Mouse (Mus musculus) lung, postnatal 0 days (tissue): ENCODE results near the gene Zkscan17. TPM values are rescaled to one million over a fixed set of nuclear protein-coding genes. Genes with fewer than 3 reads are reported as not detected.

Source experiments
- ATAC-seq: fragments of 200-750 bp; cut with Nextera tagmentation; 2 replicates; pipeline ENCODE4 v1.8.0; 2017; ENCODE audit warnings: moderate library complexity
- DNase-seq: peaks from one replicate; pipeline ENCODE4 v3.0.0-alpha.2; 2016; ENCODE audit warnings: low spot score
- H3K27ac ChIP-seq: fragments of 300-500 bp; sonication (generic); 2 replicates; pipeline ENCODE4 v1.5.1; 2014; ENCODE audit warnings: antibody characterized with exemption, mild to moderate bottlenecking, low read length, mixed read lengths
- H3K27me3 ChIP-seq: fragments of 300-500 bp; sonication (generic); replicated peaks from 2 replicates; pipeline ENCODE4 v1.6.1; 2014; ENCODE audit warnings: low read length, mixed read lengths; ENCODE audit not compliant: insufficient read depth
- H3K36me3 ChIP-seq: fragments of 300-500 bp; sonication (generic); 2 replicates; pipeline ENCODE4 v1.6.1; 2014; ENCODE audit warnings: low read length, mixed read lengths; ENCODE audit not compliant: insufficient read depth
- H3K4me1 ChIP-seq: fragments of 300-500 bp; sonication (generic); 2 replicates; pipeline ENCODE4 v1.6.1; 2014; ENCODE audit warnings: antibody characterized with exemption, low read depth, low read length, mixed read lengths; ENCODE audit not compliant: insufficient read depth
- H3K4me2 ChIP-seq: fragments of 300-500 bp; sonication (generic); replicated peaks from 2 replicates; pipeline ENCODE4 v1.6.1; 2014; ENCODE audit warnings: low read depth, mild to moderate bottlenecking, low read length, moderate library complexity, mixed read lengths
- H3K4me3 ChIP-seq: fragments of 300-500 bp; sonication (generic); 2 replicates; pipeline ENCODE4 v1.5.1; 2014; ENCODE audit warnings: low read depth, low read length
- H3K9ac ChIP-seq: fragments of 300-500 bp; sonication (generic); replicated peaks from 2 replicates; pipeline ENCODE4 v1.6.1; 2014; ENCODE audit warnings: low read depth, mild to moderate bottlenecking
- H3K9me3 ChIP-seq: fragments of 300-500 bp; sonication (generic); 2 replicates; pipeline ENCODE4 v1.6.1; 2016; ENCODE audit warnings: low read length, mixed read lengths
- CTCF ChIP-seq: IDR thresholded peaks from 2 replicates; pipeline ENCODE4 v1.5.1; 2016; ENCODE audit warnings: antibody characterized with exemption, mild to moderate bottlenecking
- EP300 ChIP-seq: IDR thresholded peaks from 2 replicates; pipeline ENCODE4 v1.6.1; 2016; ENCODE audit warnings: antibody characterized with exemption, mild to moderate bottlenecking, control low read depth
- WGBS: fragments of 180-500 bp; shearing (Covaris S2); extraction: QIAGEN DNeasy Blood & Tissue Kit; methylation state at CpG from one replicate; pipeline ENCODE4 v1.1.7; 2014; 5-methylcytosine and 5-hydroxymethylcytosine counted together
- polyA plus RNA-seq: library from polyadenylated mRNA; unstranded; fragments of >200 nt; fragmentation: Nextera tagmentation; extraction: Ambion mirVana; gene quantifications from 2 replicates; pipeline ENCODE4 v1.2.1, GENCODE M21; 2015

Zkscan17 gene
- polyA plus RNA-seq, 1 experiment from 2014 or later, result 13.3 TPM

DNA sequence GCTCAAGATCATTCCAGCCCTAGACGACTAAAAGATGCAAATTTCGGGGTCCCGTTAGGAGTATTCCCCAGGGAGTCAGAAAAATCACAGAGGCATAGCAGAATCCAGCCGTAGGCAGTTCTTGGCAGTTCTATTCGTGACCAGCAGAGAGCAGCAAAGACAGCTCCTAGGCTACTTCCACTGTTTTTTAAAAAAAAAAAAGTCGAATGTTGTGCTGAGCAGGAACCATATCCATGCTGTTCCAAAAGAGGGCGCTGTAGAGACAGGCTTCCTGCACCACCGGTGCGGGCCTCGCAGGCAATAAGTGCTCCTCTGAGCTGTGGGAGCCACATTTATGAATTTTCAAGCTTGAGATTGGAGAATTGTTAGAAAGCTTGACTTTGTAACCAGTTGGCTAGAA lies 1.3 kb downstream of the Zkscan17 start:
- Histone ChIP-seq H3K4me3 (no peak overlapping the region), H3K9me3 (no peaks in the 10 kb centered on the region), H3K27ac (no peak overlapping the region), H3K36me3 (no peaks in the 10 kb centered on the region), H3K9ac (no peak overlapping the region), H3K4me2 (no peak overlapping the region), H3K4me1 (no peaks in the 10 kb centered on the region), H3K27me3 (no peaks in the 10 kb centered on the region)
- DNase-seq (peak; percentile 94), ATAC-seq (peak; percentile 74)
- WGBS, result 3% methylated on average over 10 of the region's 10 CpGs
- TF ChIP-seq CTCF, result peak; percentile 94
- peak; percentile 55 for TF ChIP-seq EP300

DNA sequence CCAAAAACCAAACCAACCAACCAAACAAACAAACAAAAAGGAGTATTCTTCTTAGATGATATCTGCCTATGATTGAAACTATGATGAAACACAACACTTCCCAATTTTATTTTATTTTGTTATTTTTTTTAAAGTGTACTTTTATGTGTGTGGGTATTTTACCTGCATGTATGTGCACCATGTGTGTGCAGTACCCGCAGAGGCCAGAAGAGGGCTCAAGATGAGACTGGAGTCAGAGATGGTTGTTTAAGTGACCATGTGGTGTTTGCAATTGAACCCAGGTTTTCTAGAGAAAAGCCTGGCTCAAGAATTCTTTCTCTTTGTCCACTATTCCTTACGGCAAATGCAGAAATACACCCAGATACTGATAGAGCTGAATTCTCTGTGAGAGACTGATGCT lies 2.4 kb downstream of the Zkscan17 start:
- TF ChIP-seq CTCF, result peak; percentile 15; the same call in 1 of the 2 replicates
- TF ChIP-seq EP300, result no peak
- DNase-seq (no peak), ATAC-seq (no peak)
- Histone ChIP-seq H3K27me3 (no peaks in the 10 kb centered on the region), H3K4me3 (no peak overlapping the region), H3K4me2 (no peak overlapping the region), H3K36me3 (no peaks in the 10 kb centered on the region), H3K4me1 (no peaks in the 10 kb centered on the region), H3K27ac (no peak overlapping the region), H3K9me3 (no peaks in the 10 kb centered on the region), H3K9ac (no peak overlapping the region)
- 100% methylated on average over 2 of the region's 2 CpGs for WGBS

DNA sequence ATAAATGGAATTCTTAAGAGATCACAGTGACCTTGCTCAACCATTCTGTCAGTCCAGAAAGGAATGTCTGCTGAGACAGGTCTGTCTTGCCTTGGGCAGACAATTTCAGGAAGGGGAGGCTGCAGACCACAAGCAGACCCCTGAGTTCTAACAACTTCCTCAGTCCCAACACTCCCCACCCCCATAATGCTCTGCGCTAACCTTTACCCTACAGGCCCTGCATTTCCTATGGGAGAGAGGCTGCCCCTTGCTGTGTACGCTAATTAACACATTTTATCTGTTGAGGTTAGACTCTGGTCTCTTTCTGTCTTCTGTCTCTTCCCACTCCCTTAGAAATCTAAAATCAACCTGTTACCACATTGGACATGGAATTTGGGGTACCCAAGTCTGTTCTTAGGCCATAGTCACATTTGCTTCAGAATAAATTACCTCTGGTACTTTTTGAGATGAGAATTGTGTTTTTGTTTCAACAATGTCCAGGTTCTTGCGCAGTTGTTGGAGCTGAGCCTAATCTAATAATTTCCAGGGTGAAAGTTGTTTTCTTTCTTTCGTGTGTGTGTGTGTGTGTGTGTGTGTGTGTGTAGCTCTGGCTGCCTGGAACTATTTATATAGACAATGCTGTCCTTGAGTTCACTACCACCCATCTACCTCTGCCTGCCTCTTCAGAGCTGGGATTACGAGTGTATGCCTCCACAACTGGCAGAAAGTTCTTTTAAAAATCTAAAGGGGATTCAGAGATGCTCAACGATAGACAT lies 6.6 kb downstream of the Zkscan17 start:
- Histone ChIP-seq H3K27me3 (no peaks in the 10 kb centered on the region), H3K4me1 (no peaks in the 10 kb centered on the region), H3K36me3 (no peaks in the 10 kb centered on the region), H3K9me3 (no peaks in the 10 kb centered on the region), H3K9ac (no peak overlapping the region), H3K4me2 (no peak overlapping the region), H3K4me3 (no peak overlapping the region), H3K27ac (no peak overlapping the region)
- 61% methylated on average over 6 of the region's 6 CpGs for WGBS
- ATAC-seq, result no peak
- TF ChIP-seq EP300 (no peak), CTCF (no peak)
- no peak for DNase-seq

DNA sequence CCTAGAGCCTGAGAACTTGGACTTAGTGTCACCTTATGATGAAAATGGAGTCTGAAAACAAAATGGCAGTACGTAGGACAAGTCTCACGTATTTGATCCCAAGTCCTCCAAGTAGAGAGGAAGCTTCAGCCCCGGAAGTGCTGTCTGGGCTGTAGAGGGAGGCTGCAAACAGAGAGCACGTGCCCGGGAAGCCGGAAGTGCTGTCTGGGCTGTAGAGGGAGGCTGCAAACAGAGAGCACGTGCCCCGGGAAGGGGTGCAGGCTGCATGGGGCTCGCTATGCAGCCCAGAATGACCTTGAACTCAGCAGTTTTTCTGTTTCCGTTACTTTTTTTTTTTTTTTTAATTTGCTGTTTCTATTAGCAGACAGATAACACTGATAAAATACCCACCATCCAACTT lies 8.3 kb downstream of the Zkscan17 start:
- Histone ChIP-seq H3K4me1 (no peaks in the 10 kb centered on the region), H3K4me2 (no peak overlapping the region), H3K9me3 (no peaks in the 10 kb centered on the region), H3K27me3 (no peaks in the 10 kb centered on the region), H3K9ac (no peak overlapping the region), H3K36me3 (no peaks in the 10 kb centered on the region), H3K27ac (no peak overlapping the region), H3K4me3 (no peak overlapping the region)
- TF ChIP-seq EP300, result no peak
- TF ChIP-seq CTCF, result no peak
- DNase-seq (peak; percentile 42), ATAC-seq (peak; percentile 67)
- 22% methylated on average over 10 of the region's 10 CpGs for WGBS

DNA sequence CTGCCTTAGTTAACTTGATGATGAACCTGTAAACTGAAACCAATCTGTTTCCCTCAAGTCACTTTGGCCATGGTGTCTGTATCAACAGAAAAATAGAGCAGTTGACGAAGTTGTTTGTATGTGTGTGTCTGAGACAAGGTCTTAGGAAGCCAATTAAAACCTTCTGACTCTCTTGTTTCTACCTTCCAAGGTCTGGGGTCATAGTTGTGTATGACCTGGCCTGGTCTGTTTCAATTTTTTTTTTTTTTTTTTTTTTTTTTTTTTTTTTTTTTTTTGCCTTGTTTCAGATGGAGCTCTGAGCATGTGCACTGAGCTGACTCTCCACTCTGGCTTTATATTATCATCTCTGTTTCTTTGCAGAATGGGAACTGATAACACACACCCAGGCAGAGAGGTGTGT lies 9.1 kb downstream of the Zkscan17 start:
- no peaks in the 10 kb centered on the region for H3K9me3 ChIP-seq
- no peak overlapping the region for H3K9ac ChIP-seq
- H3K4me2 ChIP-seq, result no peak overlapping the region
- H3K27ac ChIP-seq, result no peak overlapping the region
- no peak for ATAC-seq
- H3K36me3 ChIP-seq, result no peaks in the 10 kb centered on the region
- no peak for DNase-seq
- TF ChIP-seq CTCF (no peak), EP300 (no peak)
- 93% methylated on average over 1 of the region's 1 CpGs for WGBS
- H3K4me1 ChIP-seq, result no peaks in the 10 kb centered on the region
- no peak overlapping the region for H3K4me3 ChIP-seq
- no peaks in the 10 kb centered on the region for H3K27me3 ChIP-seq

DNA sequence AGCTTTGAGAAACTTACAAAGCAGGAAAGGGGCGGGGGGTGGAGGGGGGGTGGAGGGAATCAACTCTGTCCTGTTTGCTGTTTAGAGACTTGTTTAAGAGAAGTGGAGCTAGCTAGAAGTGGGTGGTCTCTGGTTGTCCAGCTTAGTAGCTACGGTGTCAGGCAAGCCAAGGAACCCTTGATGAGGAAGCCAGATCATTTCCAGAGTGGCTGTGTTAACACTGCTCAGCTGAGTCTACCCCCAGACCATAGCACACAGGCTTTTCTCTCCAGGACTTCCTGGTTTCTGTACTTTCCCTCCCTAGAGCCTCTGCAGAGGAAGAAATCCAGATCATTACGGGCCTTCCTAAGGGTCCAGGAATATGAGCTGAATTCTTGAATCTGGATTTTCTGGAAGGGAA lies 11.8 kb downstream of the Zkscan17 start:
- Histone ChIP-seq H3K27ac (no peak overlapping the region), H3K4me2 (no peak overlapping the region), H3K9ac (no peak overlapping the region), H3K27me3 (no peaks in the 10 kb centered on the region), H3K9me3 (no peaks in the 10 kb centered on the region), H3K4me3 (no peak overlapping the region), H3K4me1 (no peaks in the 10 kb centered on the region), H3K36me3 (no peaks in the 10 kb centered on the region)
- ATAC-seq, result no peak
- no peak for DNase-seq
- 37% methylated on average over 3 of the region's 3 CpGs for WGBS
- no peak for TF ChIP-seq EP300
- TF ChIP-seq CTCF, result no peak
